Mouse (Mus musculus): Measurements from ENCODE around the gene Mfsd5. TPM values are rescaled to one million over a fixed set of nuclear protein-coding genes. Genes with fewer than 3 reads are reported as not detected.

Mfsd5 gene
- 70.4 and 72.7 TPM in 2 replicates for polyA plus RNA-seq (2015; fragmentation: Nextera tagmentation; extraction: Ambion mirVana)

- H3K4me3 ChIP-seq (ENCODE audit: low read depth, low read length) = peak within 1 kb of the TSS; percentile 84
- peak; percentile 96 for ATAC-seq
- H3K9me3 ChIP-seq (ENCODE audit: low read length) = no peaks in the 10 kb centered on the region
- peak within 1 kb of the TSS; percentile 88 for H3K27ac ChIP-seq (ENCODE audit: low read length)
- no peaks in the 10 kb centered on the region for H3K27me3 ChIP-seq (replicated peaks; ENCODE audit: insufficient read depth, low read length)
- no peak for TF ChIP-seq EP300 (IDR thresholded peaks at IDR 0.05)
- TF ChIP-seq CTCF (IDR thresholded peaks at IDR 0.05) = peak; percentile 61
- under 1% methylated on average over 49 of the region's 65 CpGs for WGBS
- H3K4me1 ChIP-seq (ENCODE audit: insufficient read depth, low read depth, low read length) = peaks cover 8% of the 10 kb centered on the region
- peak; percentile 96 for DNase-seq (ENCODE audit: low spot score)
- peak within 1 kb of the TSS; percentile 73 for H3K4me2 ChIP-seq (replicated peaks; ENCODE audit: low read depth, low read length)
- H3K9ac ChIP-seq (replicated peaks; ENCODE audit: low read depth) = peak within 1 kb of the TSS; percentile 60
- no peaks in the 10 kb centered on the region for H3K36me3 ChIP-seq (ENCODE audit: insufficient read depth, low read length)
These were observed at the start of gene Mfsd5 for GRCm38 (mm10) chr15:102279092-102279782. Gene Mfsd5 (plus strand): TSS chr15:102279454.

- H3K9me3 ChIP-seq (ENCODE audit: low read length) = no peaks in the 10 kb centered on the region
- TF ChIP-seq EP300 (IDR thresholded peaks at IDR 0.05) = no peak
- 0 out of 2 replicates have a peak, but pooled peaks have one; percentile 2 for TF ChIP-seq CTCF (IDR thresholded peaks at IDR 0.05)
- peaks cover 4% of the 10 kb centered on the region; the same call in 1 of the 2 replicates for H3K4me1 ChIP-seq (ENCODE audit: insufficient read depth, low read depth, low read length)
- no peak overlapping the region for H3K27ac ChIP-seq (ENCODE audit: low read length)
- WGBS = 75% methylated on average over 17 of the region's 17 CpGs
- ATAC-seq (no peak), DNase-seq (ENCODE audit: low spot score) (no peak)
- no peaks in the 10 kb centered on the region for H3K27me3 ChIP-seq (replicated peaks; ENCODE audit: insufficient read depth, low read length)
- H3K4me2 ChIP-seq (replicated peaks; ENCODE audit: low read depth, low read length) = no peak overlapping the region
- H3K36me3 ChIP-seq (ENCODE audit: insufficient read depth, low read length) = no peaks in the 10 kb centered on the region
- no peak overlapping the region for H3K9ac ChIP-seq (replicated peaks; ENCODE audit: low read depth)
- no peak overlapping the region for H3K4me3 ChIP-seq (ENCODE audit: low read depth, low read length)
These were observed 48.6 kb upstream of the Mfsd5 start for GRCm38 (mm10) chr15:102230408-102231321.

- Histone ChIP-seq H3K4me3 (ENCODE audit: low read depth, low read length) (no peak within 1 kb of the TSS), H3K27me3 (replicated peaks; ENCODE audit: insufficient read depth, low read length) (no peaks in the 10 kb centered on the region), H3K4me2 (replicated peaks; ENCODE audit: low read depth, low read length) (no peak within 1 kb of the TSS), H3K9ac (replicated peaks; ENCODE audit: low read depth) (no peak within 1 kb of the TSS), H3K27ac (ENCODE audit: low read length) (no peak within 1 kb of the TSS), H3K36me3 (ENCODE audit: insufficient read depth, low read length) (0 out of 2 replicates have a peak, but pooled peaks cover 6% of the 10 kb centered on the region), H3K4me1 (ENCODE audit: insufficient read depth, low read depth, low read length) (peaks cover 5% of the 10 kb centered on the region; the same call in 1 of the 2 replicates), H3K9me3 (ENCODE audit: low read length) (no peaks in the 10 kb centered on the region)
- peak; percentile 8; the same call in 1 of the 2 replicates for ATAC-seq
- TF ChIP-seq EP300 (IDR thresholded peaks at IDR 0.05) (no peak), CTCF (IDR thresholded peaks at IDR 0.05) (no peak)
- WGBS = 36% methylated on average over 6 of the region's 6 CpGs
- no peak for DNase-seq (ENCODE audit: low spot score)
These were observed 47.5 kb upstream of the Mfsd5 start, which contains the start of gene Itgb7 for GRCm38 (mm10) chr15:102231748-102232147. Gene Itgb7 (minus strand): TSS chr15:102231944.

- H3K27ac ChIP-seq (ENCODE audit: low read length) = no peak overlapping the region
- H3K4me2 ChIP-seq (replicated peaks; ENCODE audit: low read depth, low read length) = no peak overlapping the region
- 0 out of 2 replicates have a peak, but pooled peaks cover 6% of the 10 kb centered on the region for H3K36me3 ChIP-seq (ENCODE audit: insufficient read depth, low read length)
- ATAC-seq (no peak), DNase-seq (ENCODE audit: low spot score) (peak; percentile 50)
- peaks cover 5% of the 10 kb centered on the region; the same call in 1 of the 2 replicates for H3K4me1 ChIP-seq (ENCODE audit: insufficient read depth, low read depth, low read length)
- no peaks in the 10 kb centered on the region for H3K27me3 ChIP-seq (replicated peaks; ENCODE audit: insufficient read depth, low read length)
- TF ChIP-seq CTCF (IDR thresholded peaks at IDR 0.05) (no peak), EP300 (IDR thresholded peaks at IDR 0.05) (no peak)
- no peak overlapping the region for H3K4me3 ChIP-seq (ENCODE audit: low read depth, low read length)
- no peaks in the 10 kb centered on the region for H3K9me3 ChIP-seq (ENCODE audit: low read length)
- 70% methylated on average over 7 of the region's 7 CpGs for WGBS
- no peak overlapping the region for H3K9ac ChIP-seq (replicated peaks; ENCODE audit: low read depth)
These were observed 46.5 kb upstream of the Mfsd5 start for GRCm38 (mm10) chr15:102232764-102233163.

GRCm38 (mm10) chr15:102233896-102234295 lies 45.4 kb upstream of the Mfsd5 start:
- Histone ChIP-seq H3K4me3 (ENCODE audit: low read depth, low read length) (no peak overlapping the region), H3K9me3 (ENCODE audit: low read length) (no peaks in the 10 kb centered on the region), H3K36me3 (ENCODE audit: insufficient read depth, low read length) (peaks cover 12% of the 10 kb centered on the region; the same call in 1 of the 2 replicates), H3K9ac (replicated peaks; ENCODE audit: low read depth) (no peak overlapping the region), H3K27me3 (replicated peaks; ENCODE audit: insufficient read depth, low read length) (no peaks in the 10 kb centered on the region), H3K27ac (ENCODE audit: low read length) (no peak overlapping the region), H3K4me2 (replicated peaks; ENCODE audit: low read depth, low read length) (no peak overlapping the region), H3K4me1 (ENCODE audit: insufficient read depth, low read depth, low read length) (peaks cover 5% of the 10 kb centered on the region; the same call in 1 of the 2 replicates)
- DNase-seq (ENCODE audit: low spot score) (no peak), ATAC-seq (no peak)
- TF ChIP-seq EP300 (IDR thresholded peaks at IDR 0.05) (no peak), CTCF (IDR thresholded peaks at IDR 0.05) (no peak)
- WGBS = 20% methylated on average over 2 of the region's 2 CpGs
